In the genomic region with DNA sequence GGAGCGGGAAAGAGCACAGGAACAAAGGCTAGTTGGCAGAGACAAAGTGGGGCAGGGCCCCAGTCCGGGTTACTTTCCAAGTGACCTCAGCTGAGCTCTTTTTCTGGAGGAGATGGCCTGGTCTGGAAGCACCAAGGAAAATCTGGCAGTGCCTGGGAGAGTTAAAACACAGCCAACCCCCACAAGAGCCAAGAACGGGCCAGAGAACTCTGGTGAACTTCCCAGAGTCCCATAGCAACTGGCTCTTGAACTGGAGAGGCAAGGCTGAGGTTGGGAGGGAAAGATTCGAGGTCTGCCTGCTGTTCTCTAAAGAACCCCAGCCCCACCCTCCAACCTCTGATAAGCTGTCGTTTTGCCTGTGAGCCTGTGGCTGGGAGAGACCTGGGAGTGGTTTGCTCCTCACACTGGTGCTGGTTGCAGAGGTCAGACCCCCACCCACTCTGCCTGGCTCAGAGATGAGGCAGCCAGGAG, we compare ENCODE assay signal across 9 mouse cellular contexts. TPM values are rescaled to one million over a fixed set of nuclear protein-coding genes. Genes with fewer than 3 reads are reported as not detected.
DNase-seq lines count a peak whose midpoint lies in the region; ATAC-seq and TF ChIP-seq lines count a peak whose summit lies in the region.
"Had no signal": no experiment of that assay in that cellular context is flagged by ENCODE, and none has a peak within 500 bp of the region (broad histone marks: within the 10 kb centered on the region; RNA-seq: fewer than 3 reads in every experiment).

No protein-coding gene starts in this region.

- TF ChIP-seq EP300 in stomach, postnatal 0 days (optimal IDR thresholded peaks at IDR 0.05) = no peak

- 54% methylated on average over 5 of the region's 5 CpGs for WGBS in kidney, embryonic 16.5 days
- 30% methylated on average over 5 of the region's 5 CpGs for WGBS in stomach, postnatal 0 days

- no peak overlapping the region for H3K4me3 ChIP-seq in kidney, embryonic 16.5 days (ENCODE audit: low read length)
- H3K4me3 ChIP-seq in stomach, postnatal 0 days (ENCODE audit: low read depth, low read length) = no peak overlapping the region
- H3K4me3 ChIP-seq: myocyte had no signal

- ATAC-seq in kidney, embryonic 16.5 days (ENCODE audit: low FRiP score, low TSS enrichment) = no peak
- peak; percentile 46 for ATAC-seq in stomach, postnatal 0 days (ENCODE audit: low FRiP score, low TSS enrichment)

- intact Hi-C loops in heart, postnatal 10 days (cut with DNase I) = no loop called here

- H3K4me2 ChIP-seq in kidney, embryonic 16.5 days (replicated peaks; ENCODE audit: low read depth, low read length) = no peak overlapping the region
- H3K4me2 ChIP-seq in stomach, postnatal 0 days (replicated peaks; ENCODE audit: low read depth) = no peak overlapping the region

- no peak overlapping the region for H3K9ac ChIP-seq in kidney, embryonic 16.5 days (replicated peaks; ENCODE audit: low read length)
- no peak overlapping the region for H3K9ac ChIP-seq in stomach, postnatal 0 days (ENCODE audit: low read length)

- no peaks in the 10 kb centered on the region for H3K36me3 ChIP-seq in kidney, embryonic 16.5 days (ENCODE audit: insufficient read depth, low read length)
- H3K36me3 ChIP-seq in stomach, postnatal 0 days (ENCODE audit: control insufficient read depth, insufficient read depth, low read length) = no peaks in the 10 kb centered on the region

- H3K27me3 ChIP-seq in kidney, embryonic 16.5 days (ENCODE audit: insufficient read depth, low read length) = no peaks in the 10 kb centered on the region
- no peaks in the 10 kb centered on the region for H3K27me3 ChIP-seq in stomach, postnatal 0 days (ENCODE audit: control insufficient read depth, insufficient read depth, low read length)

- TF ChIP-seq CTCF in stomach, postnatal 0 days (IDR thresholded peaks at IDR 0.05; ENCODE audit: low read depth) = no peak

- peak; percentile 27 for DNase-seq in kidney, adult 18-20 months
- DNase-seq in urinary bladder, postnatal 36 days (ENCODE audit: low spot score in 2 of 2) = peak; percentile 43 to 76
- DNase-seq in urinary bladder, postnatal 4 days (ENCODE audit: low spot score in 2 of 2) = no peak
- peak; percentile 72 to 74 for DNase-seq in heart, postnatal 10 days
- DNase-seq in stomach, postnatal 0 days (ENCODE audit: low spot score) = peak; percentile 30
- DNase-seq in thymus, adult 18-20 months = no peak
- DNase-seq in spleen, postnatal 14 days (ENCODE audit: low spot score in 2 of 2) = no peak

- H3K4me1 ChIP-seq in kidney, embryonic 16.5 days (ENCODE audit: insufficient read depth, low read length) = no peaks in the 10 kb centered on the region; the same call in 1 of the 2 replicates
- H3K4me1 ChIP-seq in stomach, postnatal 0 days (replicated peaks; ENCODE audit: control insufficient read depth, insufficient read depth) = no peaks in the 10 kb centered on the region

- H3K9me3 ChIP-seq in kidney, embryonic 16.5 days (ENCODE audit: low read length) = no peaks in the 10 kb centered on the region
- no peaks in the 10 kb centered on the region for H3K9me3 ChIP-seq in stomach, postnatal 0 days (ENCODE audit: control insufficient read depth, low read length)

- H3K27ac ChIP-seq in kidney, embryonic 16.5 days (ENCODE audit: low read length) = no peak overlapping the region
- no peak overlapping the region for H3K27ac ChIP-seq in stomach, postnatal 0 days (replicated peaks)

RNA-seq across cellular contexts. Expression of a gene that starts 50.5 kb away (rescaled TPM):
- 10.8 and 13.1 TPM in 2 replicates for polyA plus RNA-seq in kidney, embryonic 16.5 days (2015; fragmentation: Nextera tagmentation; extraction: Ambion mirVana)
- 10 to 100 TPM; 23.4 to 26.6 TPM for total RNA-seq in heart, postnatal 10 days (2021)
- polyA plus RNA-seq in stomach, postnatal 0 days (2015; fragmentation: Nextera tagmentation; extraction: Ambion mirVana) = 31.8 and 33.6 TPM in 2 replicates

Comparison
In these comparisons a context has a peak if more than half of its experiments do, and no peak if none do; other contexts are left out.
1. DNase-seq: peak in kidney, adult 18-20 months (single experiment), urinary bladder, postnatal 36 days (2 of 2), heart, postnatal 10 days (2 of 2) and stomach, postnatal 0 days (single experiment); none in urinary bladder, postnatal 4 days (0 of 2), thymus, adult 18-20 months (0 of 2) and spleen, postnatal 14 days (0 of 2).